Mouse (Mus musculus) heart, embryonic 11.5 days (tissue): ENCODE data around the gene Maff. TPM values are rescaled to one million over a fixed set of nuclear protein-coding genes. Genes with fewer than 3 reads are reported as not detected.

Experiments
- ATAC-seq: fragments of 200-750 bp; cut with Nextera tagmentation; replicated peaks from 2 replicates; pipeline ENCODE4 v1.8.0; 2017; ENCODE audit warnings: moderate library complexity; ENCODE audit not compliant: insufficient number of reproducible peaks, low FRiP score, low TSS enrichment
- H3K27ac ChIP-seq: fragments of 300-500 bp; sonication (generic); 2 replicates; pipeline ENCODE4 v1.5.1; 2014; ENCODE audit warnings: mild to moderate bottlenecking, low read depth, low read length
- H3K27me3 ChIP-seq: fragments of 300-500 bp; sonication (generic); 2 replicates; pipeline ENCODE4 v1.6.1; 2014; ENCODE audit warnings: mild to moderate bottlenecking, low read length, mixed read lengths; ENCODE audit not compliant: control insufficient read depth, insufficient read depth
- H3K36me3 ChIP-seq: fragments of 300-500 bp; sonication (generic); 2 replicates; pipeline ENCODE4 v1.6.1; 2014; ENCODE audit warnings: mild to moderate bottlenecking, low read length, moderate library complexity, mixed read lengths; ENCODE audit not compliant: control insufficient read depth, insufficient read depth
- H3K4me1 ChIP-seq: fragments of 300-500 bp; sonication (generic); 2 replicates; pipeline ENCODE4 v1.6.1; 2014; ENCODE audit warnings: low read length; ENCODE audit not compliant: control insufficient read depth, insufficient read depth
- H3K4me2 ChIP-seq: fragments of 300-500 bp; sonication (generic); 2 replicates; pipeline ENCODE4 v1.6.1; 2014; ENCODE audit warnings: mild to moderate bottlenecking, moderate library complexity
- H3K4me3 ChIP-seq: fragments of 300-500 bp; sonication (generic); 2 replicates; pipeline ENCODE4 v1.5.1; 2014; ENCODE audit warnings: low read depth, low read length
- H3K9ac ChIP-seq: fragments of 300-500 bp; sonication (generic); 2 replicates; pipeline ENCODE4 v1.6.1; 2014; ENCODE audit warnings: mild to moderate bottlenecking, low read depth, low read length, moderate library complexity
- H3K9me3 ChIP-seq: fragments of 300-500 bp; sonication (generic); replicated peaks from 2 replicates; pipeline ENCODE4 v1.6.1; 2016; ENCODE audit warnings: low read length; ENCODE audit not compliant: control insufficient read depth
- WGBS: fragments of 180-500 bp; shearing (Covaris S2); extraction: QIAGEN DNeasy Blood & Tissue Kit; methylation state at CpG from one replicate; pipeline ENCODE4 v1.1.7; 2014; ENCODE audit not compliant: insufficient replicate concordance; 5-methylcytosine and 5-hydroxymethylcytosine counted together
- polyA plus RNA-seq: library from polyadenylated mRNA; unstranded; fragments of >200 nt; fragmentation: Nextera tagmentation; extraction: Ambion mirVana; gene quantifications from 2 replicates; pipeline ENCODE4 v1.2.1, GENCODE M21; 2014

The Maff gene
- polyA plus RNA-seq, 1 experiment from 2014 or later = 3.0 TPM

- H3K4me2 ChIP-seq = peak overlapping the region; percentile 88
- no peak overlapping the region; the same call in 1 of the 2 replicates for H3K4me3 ChIP-seq
- H3K36me3 ChIP-seq = 0 out of 2 replicates have a peak, but pooled peaks cover 3% of the 10 kb centered on the region
- peaks cover 42% of the 10 kb centered on the region for H3K4me1 ChIP-seq
- no peaks in the 10 kb centered on the region for H3K27me3 ChIP-seq
- H3K27ac ChIP-seq = peak overlapping the region; percentile 30; the same call in 1 of the 2 replicates
- WGBS = 54% methylated on average over 6 of the region's 6 CpGs
- no peaks in the 10 kb centered on the region for H3K9me3 ChIP-seq
- no peak for ATAC-seq
- H3K9ac ChIP-seq = peak overlapping the region; percentile 58
Measured at GRCm38 (mm10) chr15:79400134-79400974, 53.9 kb downstream of the Maff start.

- WGBS = 56% methylated on average over 7 of the region's 7 CpGs
- Histone ChIP-seq H3K4me1 (peaks cover 35% of the 10 kb centered on the region), H3K4me3 (peak overlapping the region; percentile 14; the same call in 1 of the 2 replicates), H3K9ac (peak overlapping the region; percentile 58; the same call in 1 of the 2 replicates), H3K9me3 (no peaks in the 10 kb centered on the region), H3K4me2 (peak overlapping the region; percentile 88), H3K36me3 (0 out of 2 replicates have a peak, but pooled peaks cover 3% of the 10 kb centered on the region), H3K27me3 (no peaks in the 10 kb centered on the region), H3K27ac (peak overlapping the region; percentile 30)
- ATAC-seq = no peak
Measured at GRCm38 (mm10) chr15:79400975-79401365, 54.5 kb downstream of the Maff start.

DNA sequence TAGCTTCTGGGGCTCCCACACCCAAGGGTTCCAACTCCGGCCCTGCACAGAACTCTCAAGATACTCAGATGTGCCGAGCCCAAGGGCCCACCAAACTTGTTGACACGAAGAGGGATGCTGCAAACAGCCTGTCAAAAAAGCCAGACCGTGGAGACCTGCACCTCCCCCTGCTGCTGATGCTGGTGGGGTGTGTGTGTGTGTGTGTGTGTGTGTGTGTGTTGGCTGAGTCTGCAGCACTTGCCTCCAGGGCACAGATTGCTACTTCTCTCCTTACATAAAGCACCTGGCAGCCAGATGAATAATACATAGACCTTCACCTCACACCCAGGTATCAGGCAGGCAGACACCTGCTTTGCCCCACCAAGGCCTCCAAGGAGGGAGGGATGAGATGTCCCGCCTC is 55.8 kb downstream of the Maff start:
- H3K4me2 ChIP-seq = peak overlapping the region; percentile 88
- peaks cover 32% of the 10 kb centered on the region for H3K4me1 ChIP-seq
- WGBS = 17% methylated on average over 5 of the region's 5 CpGs
- no peaks in the 10 kb centered on the region for H3K9me3 ChIP-seq
- no peak overlapping the region for H3K27ac ChIP-seq
- H3K4me3 ChIP-seq = peak overlapping the region; percentile 82
- H3K36me3 ChIP-seq = 0 out of 2 replicates have a peak, but pooled peaks cover 3% of the 10 kb centered on the region
- no peak for ATAC-seq
- peak overlapping the region; percentile 92 for H3K9ac ChIP-seq
- H3K27me3 ChIP-seq = no peaks in the 10 kb centered on the region

DNA sequence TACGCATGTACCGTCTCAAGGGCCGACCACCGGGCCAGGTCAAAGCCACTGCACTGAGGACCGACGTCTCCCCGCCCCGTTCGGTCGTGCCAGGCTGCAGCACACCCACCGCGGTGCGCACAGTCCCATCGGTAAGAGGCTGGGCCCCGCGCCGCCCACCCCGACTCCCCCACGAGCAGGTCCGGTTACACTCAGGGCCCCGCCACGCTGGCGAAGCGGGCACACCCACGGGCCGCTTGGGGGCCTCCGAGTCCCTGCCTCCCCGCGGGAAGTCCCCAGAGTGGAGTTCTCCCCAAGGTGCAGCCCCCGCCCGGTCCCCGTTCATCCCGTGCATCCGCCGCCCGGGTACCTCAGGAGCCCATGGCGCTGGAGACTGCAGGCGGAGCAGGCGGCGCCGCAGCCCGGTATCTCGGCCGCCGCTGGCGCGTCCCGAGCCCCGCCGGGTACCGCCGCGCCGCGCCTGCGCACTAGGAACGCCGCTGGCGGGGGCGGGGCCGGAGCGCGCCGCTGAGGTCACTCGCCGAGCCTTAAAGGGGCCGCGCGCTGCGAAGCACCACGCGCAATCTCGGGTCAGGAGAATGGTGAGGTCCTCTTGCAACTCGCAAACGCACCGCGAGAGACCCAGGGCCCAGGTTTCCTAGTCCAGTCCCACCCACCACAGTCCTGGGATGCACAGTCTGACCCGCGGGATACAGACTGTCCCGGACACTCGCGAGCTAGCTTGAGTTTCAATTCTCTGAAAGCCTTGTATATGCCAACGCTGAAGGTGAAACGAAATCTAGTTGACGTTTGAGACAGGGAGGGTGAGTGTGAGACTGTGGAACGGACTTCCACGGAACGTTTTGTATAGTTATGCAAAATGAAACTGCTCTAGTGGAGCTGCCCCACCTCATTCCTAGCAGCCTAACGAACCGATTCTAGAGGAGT is 56.7 kb downstream of the Maff start, which contains the start of gene Tmem184b:
Gene Tmem184b (minus strand): TSS at position 734 of the 927 bp plus-strand sequence.
- Histone ChIP-seq H3K27ac (peak within 1 kb of the TSS; percentile 80), H3K9me3 (no peaks in the 10 kb centered on the region), H3K9ac (peak within 1 kb of the TSS; percentile 92), H3K36me3 (0 out of 2 replicates have a peak, but pooled peaks cover 1% of the 10 kb centered on the region), H3K4me2 (peak within 1 kb of the TSS; percentile 88), H3K27me3 (no peaks in the 10 kb centered on the region), H3K4me1 (peaks cover 32% of the 10 kb centered on the region), H3K4me3 (peak within 1 kb of the TSS; percentile 82)
- peak; percentile 79 for ATAC-seq
- WGBS = under 1% methylated on average over 82 of the region's 90 CpGs

- Histone ChIP-seq H3K36me3 (no peaks in the 10 kb centered on the region), H3K4me3 (peak overlapping the region; percentile 82), H3K27ac (no peak overlapping the region), H3K27me3 (no peaks in the 10 kb centered on the region), H3K4me2 (peak overlapping the region; percentile 88), H3K9me3 (no peaks in the 10 kb centered on the region), H3K4me1 (peaks cover 37% of the 10 kb centered on the region), H3K9ac (peak overlapping the region; percentile 92)
- no peak for ATAC-seq
- 19% methylated on average over 9 of the region's 9 CpGs for WGBS
Measured at GRCm38 (mm10) chr15:79403763-79404210, 57.4 kb downstream of the Maff start.

DNA sequence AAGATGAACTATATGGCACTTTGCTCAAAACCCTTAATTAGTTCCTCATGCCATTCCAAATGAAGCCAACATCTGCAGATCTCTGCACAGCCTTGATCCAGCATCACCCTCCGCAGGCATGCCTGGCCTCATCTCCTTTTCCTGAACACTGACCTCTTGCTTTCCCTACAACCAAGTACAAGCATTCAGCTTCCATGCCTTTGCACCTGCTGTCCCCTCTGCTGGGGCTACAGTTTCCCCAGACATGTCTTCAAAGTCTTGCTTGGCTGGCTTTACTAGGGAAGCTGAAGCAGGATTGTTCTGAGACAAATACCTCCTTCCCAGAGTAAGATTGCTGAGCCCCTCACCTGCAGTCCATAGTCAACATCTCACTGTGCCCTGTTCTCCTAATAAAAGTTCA is 57.9 kb downstream of the Maff start:
- 69% methylated on average over 1 of the region's 1 CpGs for WGBS
- Histone ChIP-seq H3K4me1 (peaks cover 41% of the 10 kb centered on the region), H3K4me2 (no peak overlapping the region; the same call in 1 of the 2 replicates), H3K36me3 (no peaks in the 10 kb centered on the region), H3K9me3 (no peaks in the 10 kb centered on the region), H3K9ac (no peak overlapping the region), H3K27me3 (no peaks in the 10 kb centered on the region), H3K27ac (no peak overlapping the region), H3K4me3 (no peak overlapping the region)
- ATAC-seq = no peak

- no peak for ATAC-seq
- Histone ChIP-seq H3K27me3 (no peaks in the 10 kb centered on the region), H3K4me2 (no peak overlapping the region), H3K9ac (no peak overlapping the region), H3K4me3 (no peak overlapping the region), H3K4me1 (peaks cover 19% of the 10 kb centered on the region), H3K9me3 (no peaks in the 10 kb centered on the region), H3K36me3 (no peaks in the 10 kb centered on the region), H3K27ac (no peak overlapping the region)
- WGBS = 75% methylated on average over 4 of the region's 4 CpGs
Measured at GRCm38 (mm10) chr15:79406564-79406963, 60.1 kb downstream of the Maff start.
